Mouse (Mus musculus) gastrocnemius, adult 2 months (tissue): ENCODE measurements around the gene Kiss1. TPM values are rescaled to one million over a fixed set of nuclear protein-coding genes. Genes with fewer than 3 reads are reported as not detected.

Experiments
- DNase-seq: peaks from one replicate; pipeline ENCODE4 v3.0.0; 2022
- H3K27ac ChIP-seq: fragments of 200-600 bp; 2 replicates; pipeline ENCODE4 v1.8.1; 2022; ENCODE audit warnings: mild to moderate bottlenecking
- H3K4me3 ChIP-seq: fragments of 200-600 bp; 2 replicates; pipeline ENCODE4 v1.8.1; 2022; ENCODE audit warnings: mild to moderate bottlenecking, moderate library complexity
- CTCF ChIP-seq: fragments of 200-600 bp; IDR thresholded peaks from 2 replicates; pipeline ENCODE4 v1.8.1; 2022; ENCODE audit warnings: antibody characterized with exemption, mild to moderate bottlenecking, moderate library complexity
- intact Hi-C: fragments of 180-260 bp; cut with DNase I; formaldehyde crosslinking; loops from one replicate; pipeline ENCODE4 v1.15.1; 2025
- total RNA-seq, 2 experiments: library from RNA; stranded (reverse); gene quantifications; 2 replicates each; pipeline ENCODE4 v1.2.3; 2021

The Kiss1 gene
- total RNA-seq, 2 experiments from 2014 or later, result not detected

DNA sequence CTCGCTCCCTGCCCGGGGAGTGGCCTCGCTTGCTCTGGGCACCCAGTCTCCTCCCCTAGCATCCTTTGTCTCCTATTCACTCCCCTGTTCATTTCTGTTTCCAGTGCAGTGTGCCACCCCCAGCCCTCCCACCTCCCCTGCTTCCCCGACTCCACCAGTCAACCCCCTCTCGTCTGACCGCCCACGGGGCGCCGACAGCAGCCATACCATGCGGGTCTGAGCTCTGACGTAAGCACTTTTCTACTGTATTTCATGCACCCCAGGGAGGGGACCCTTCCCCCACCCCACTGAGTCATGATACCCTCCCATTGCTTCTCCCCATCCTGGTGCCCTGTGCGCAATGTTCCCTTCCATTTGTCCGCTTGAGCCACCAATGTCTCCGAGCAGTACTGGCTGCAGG lies 22.9 kb upstream of the Kiss1 start:
- no peak for DNase-seq
- intact Hi-C loops, result no loop called here
- TF ChIP-seq CTCF, result no peak
- no peak overlapping the region for H3K4me3 ChIP-seq
- no peak overlapping the region for H3K27ac ChIP-seq

DNA sequence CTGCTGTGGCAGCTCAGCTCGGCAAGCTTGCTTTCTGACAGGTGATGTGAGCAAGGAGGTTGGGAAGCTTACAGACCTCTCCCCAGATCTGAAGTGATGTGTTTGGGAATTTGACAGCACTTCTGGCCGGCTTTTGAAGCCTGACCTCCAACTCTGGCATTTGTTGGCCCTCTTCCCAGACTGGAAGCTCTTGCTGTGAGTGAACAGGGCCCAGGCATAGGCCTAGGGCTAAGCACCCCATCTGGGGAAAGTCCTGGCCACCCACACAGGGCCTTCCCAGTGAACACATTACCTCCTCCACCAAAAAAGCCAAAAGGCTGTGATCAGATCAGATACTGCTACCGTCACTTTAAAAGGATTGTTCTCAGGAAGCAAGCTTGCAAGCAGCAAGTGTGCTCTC lies 19.1 kb upstream of the Kiss1 start:
- Histone ChIP-seq H3K27ac (peak overlapping the region; percentile 6; the same call in 1 of the 2 replicates), H3K4me3 (no peak overlapping the region)
- intact Hi-C loops, result no loop called here
- peak; percentile 70 for DNase-seq
- no peak for TF ChIP-seq CTCF

DNA sequence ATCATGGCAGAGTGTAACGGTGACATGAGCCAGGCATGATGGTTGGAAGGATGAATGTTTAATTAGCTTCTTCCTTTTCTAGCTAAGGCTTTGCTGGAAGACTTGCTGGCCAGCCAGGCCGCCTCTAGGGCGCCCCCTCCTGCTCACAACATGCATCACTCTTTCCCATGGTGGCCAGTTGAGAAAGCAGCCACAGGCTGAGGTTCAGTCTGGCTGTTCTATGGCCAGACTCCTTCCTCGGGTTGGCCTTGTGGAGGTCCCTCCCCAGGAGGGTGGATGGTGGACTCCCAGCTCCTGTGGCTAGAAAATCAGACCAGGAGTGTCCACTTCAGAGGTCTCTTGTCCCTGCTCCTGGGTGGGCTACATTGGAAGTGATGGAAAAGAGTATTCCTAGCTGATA lies 14.8 kb upstream of the Kiss1 start:
- peak; percentile 88 for DNase-seq
- H3K4me3 ChIP-seq, result peak overlapping the region; percentile 19
- intact Hi-C loops, result loop anchor here (1.0 to 5.0 kb wide), 3 partner anchors 80 to 130 kb away; no protein-coding TSS in a partner anchor
- TF ChIP-seq CTCF, result peak; percentile 94
- peak overlapping the region; percentile 81 for H3K27ac ChIP-seq

DNA sequence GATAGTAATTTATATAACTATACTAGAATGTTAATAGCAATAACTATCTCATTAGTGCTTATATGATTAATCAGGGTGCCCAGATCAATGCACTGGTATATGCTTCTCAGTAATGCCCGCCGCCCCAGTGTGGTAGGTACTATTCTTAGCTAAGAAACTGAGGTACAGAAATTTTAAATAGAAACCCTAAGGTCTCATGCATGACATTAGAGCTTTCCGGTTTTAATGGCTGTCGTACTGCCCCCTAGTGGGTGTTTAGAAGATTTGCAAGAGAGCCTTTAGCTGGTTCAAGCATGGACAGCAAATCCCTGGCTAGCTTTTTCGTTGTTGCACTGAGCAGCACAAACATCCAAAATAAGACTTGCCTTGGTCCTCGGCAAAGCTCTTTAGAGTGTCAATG lies 14.4 kb upstream of the Kiss1 start:
- H3K4me3 ChIP-seq, result peak overlapping the region; percentile 19
- intact Hi-C loops, result loop anchor here (1.0 to 5.0 kb wide), 3 partner anchors 80 to 130 kb away; no protein-coding TSS in a partner anchor
- TF ChIP-seq CTCF, result peak; percentile 84
- peak overlapping the region; percentile 81 for H3K27ac ChIP-seq
- DNase-seq, result peak; percentile 45

DNA sequence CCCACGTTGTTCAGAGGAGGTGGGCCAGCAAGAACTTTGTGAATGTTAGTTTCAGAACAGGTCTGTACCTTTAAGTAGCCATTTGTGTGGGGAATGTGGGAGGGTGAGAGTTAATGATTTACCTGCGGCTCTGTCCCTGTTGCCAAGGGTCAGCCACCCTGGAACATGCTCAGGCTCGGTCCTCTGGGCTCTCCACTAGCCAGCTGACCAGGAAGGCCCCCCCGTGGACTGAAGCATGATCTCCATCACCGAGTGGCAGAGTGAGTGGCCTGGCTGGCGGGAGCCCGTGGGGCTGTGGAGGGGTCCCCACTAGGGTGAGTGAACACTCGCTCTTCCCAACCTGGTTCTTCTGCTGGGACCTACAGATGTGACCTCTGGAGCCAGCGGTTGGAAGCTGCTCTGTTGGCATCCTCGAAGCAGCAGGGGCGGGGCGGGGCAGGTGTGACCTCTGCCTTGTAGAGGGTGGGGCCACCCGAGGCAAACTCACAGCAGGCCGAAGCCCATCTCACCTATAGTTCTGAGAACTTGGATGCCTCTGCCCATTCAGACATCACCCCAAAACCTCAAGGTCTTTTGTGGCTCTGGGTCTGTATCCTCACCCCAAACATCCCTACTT lies 11.9 kb upstream of the Kiss1 start, which contains the start of gene Golt1a:
TSS of gene Golt1a (plus strand) at position 149 of the 616 bp plus-strand sequence.
- TF ChIP-seq CTCF, result no peak
- intact Hi-C loops, result loop anchor here (5.0 to 10.0 kb wide), 2 partner anchors 82 to 265 kb away; partner anchors contain the start of gene Pik3c2b
- no peak for DNase-seq
- Histone ChIP-seq H3K27ac (no peak within 1 kb of the TSS), H3K4me3 (no peak within 1 kb of the TSS)

DNA sequence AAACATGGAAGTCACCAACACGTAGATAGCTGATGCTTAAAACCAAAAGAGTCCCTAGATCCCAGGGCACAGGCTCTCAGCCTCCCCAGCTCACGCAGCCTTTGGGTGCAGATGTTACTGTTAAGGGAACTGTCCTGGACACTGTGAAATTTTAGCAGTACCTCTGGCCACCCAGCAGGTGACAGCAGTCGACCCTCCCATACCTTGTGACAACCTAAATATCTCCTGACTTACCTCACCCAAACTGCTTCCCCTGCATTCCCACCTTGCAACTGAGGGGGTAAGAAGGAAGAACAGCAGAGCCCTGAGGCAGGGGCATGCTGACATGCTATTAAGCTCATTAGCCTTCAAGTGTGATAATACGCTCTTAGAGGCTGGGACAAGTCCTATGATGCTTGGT lies 10.4 kb upstream of the Kiss1 start:
- intact Hi-C loops, result loop anchor here (10.0 kb wide), 1 partner anchor 266 kb away; the partner anchor contains the start of gene Pik3c2b
- Histone ChIP-seq H3K4me3 (no peak overlapping the region), H3K27ac (no peak overlapping the region)
- DNase-seq, result no peak
- TF ChIP-seq CTCF, result peak; percentile 10; the same call in 1 of the 2 replicates

DNA sequence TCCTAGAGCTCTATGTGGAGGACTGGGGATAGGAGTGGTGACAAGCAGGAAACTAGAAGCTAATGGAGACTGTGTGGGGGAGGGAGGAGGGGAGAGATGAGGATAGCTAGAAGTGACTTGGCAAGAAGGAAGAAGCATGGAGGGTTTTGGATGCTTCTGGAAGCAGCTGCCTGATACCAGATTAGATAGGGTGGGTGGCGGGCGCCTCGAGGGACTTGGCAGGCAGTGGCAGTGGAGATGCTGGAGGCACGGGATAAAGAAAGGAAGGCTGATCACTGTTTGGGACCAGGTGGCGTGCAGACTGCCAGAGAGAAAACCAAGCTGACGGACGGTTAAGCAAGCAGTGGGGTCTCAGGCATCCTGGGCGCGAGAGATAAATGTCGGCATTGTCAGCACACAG lies 9.7 kb upstream of the Kiss1 start:
- no peak overlapping the region for H3K4me3 ChIP-seq
- TF ChIP-seq CTCF, result no peak
- DNase-seq, result peak; percentile 14
- intact Hi-C loops, result loop anchor here (10.0 kb wide), 1 partner anchor 267 kb away; the partner anchor contains the start of gene Pik3c2b
- H3K27ac ChIP-seq, result no peak overlapping the region

DNA sequence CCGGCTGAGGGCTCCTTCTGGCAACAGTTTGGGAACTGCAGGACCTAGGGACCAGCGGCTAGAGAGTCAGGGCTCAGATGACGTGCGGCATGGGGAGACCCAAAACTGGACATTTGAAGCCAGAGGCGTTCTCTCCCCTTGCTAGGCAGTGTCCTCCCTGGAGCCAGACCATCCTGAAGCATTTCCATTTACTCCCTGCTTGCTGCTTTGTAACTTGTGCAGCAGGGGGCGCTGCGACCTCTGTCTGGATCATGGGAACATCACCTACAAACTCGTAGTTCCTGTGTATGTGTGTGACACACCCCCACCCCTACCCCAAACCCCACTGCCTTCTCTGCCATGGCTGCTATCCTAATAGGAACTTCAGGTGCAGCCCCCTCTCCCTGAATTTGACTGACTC lies 7.3 kb upstream of the Kiss1 start:
- peak; percentile 77 for TF ChIP-seq CTCF
- intact Hi-C loops, result loop anchor here (2.0 to 10.0 kb wide), 3 partner anchors 38 to 296 kb away; partner anchors contain the start of genes Pik3c2b and Snrpe
- H3K4me3 ChIP-seq, result no peak overlapping the region
- no peak overlapping the region for H3K27ac ChIP-seq
- peak; percentile 67 for DNase-seq

DNA sequence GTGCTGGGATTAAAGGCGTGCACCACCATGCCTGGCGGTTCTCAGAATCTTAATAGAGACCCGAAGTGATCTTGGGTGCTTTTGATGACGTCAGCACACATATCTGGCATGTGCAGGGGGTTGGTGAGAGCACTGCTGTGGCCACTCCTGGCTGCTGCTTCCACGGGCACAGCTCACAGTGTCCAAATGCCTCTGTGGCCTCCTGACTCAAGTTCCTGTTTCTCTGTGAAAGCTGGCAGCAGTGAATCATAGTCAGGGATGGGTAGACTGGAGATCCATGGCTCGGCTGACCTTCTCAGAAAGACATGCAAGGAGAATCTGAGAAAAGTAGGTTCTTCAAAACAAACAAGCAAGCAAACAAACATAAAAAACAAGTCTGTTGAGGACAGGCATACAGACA lies 5.9 kb upstream of the Kiss1 start:
- Histone ChIP-seq H3K27ac (no peak overlapping the region), H3K4me3 (no peak overlapping the region)
- intact Hi-C loops, result loop anchor here (2.0 to 10.0 kb wide), 3 partner anchors 37 to 295 kb away; partner anchors contain the start of genes Pik3c2b and Snrpe
- TF ChIP-seq CTCF, result no peak
- DNase-seq, result no peak

DNA sequence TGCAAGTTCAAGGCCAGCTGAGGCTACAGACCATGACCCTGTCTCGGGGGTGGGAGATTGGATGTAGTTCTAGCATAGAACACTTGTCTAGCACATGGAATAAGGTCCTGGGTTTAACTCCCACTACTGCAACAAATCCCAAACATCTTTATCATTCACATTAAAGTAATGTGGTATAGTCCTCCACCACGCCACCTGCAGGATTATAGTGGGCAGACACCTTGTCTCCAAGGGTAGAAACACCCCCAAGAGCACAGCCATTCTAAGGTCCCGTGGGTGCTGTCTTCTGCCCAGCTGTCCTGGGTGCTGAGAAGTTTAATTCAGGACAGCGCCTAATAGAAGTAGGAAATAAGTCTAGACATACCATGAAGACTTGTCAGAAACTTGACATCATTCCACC lies 5.1 kb upstream of the Kiss1 start:
- TF ChIP-seq CTCF, result peak; percentile 13; the same call in 1 of the 2 replicates
- peak; percentile 10 for DNase-seq
- no peak overlapping the region for H3K4me3 ChIP-seq
- intact Hi-C loops, result loop anchor here (10.0 kb wide), 1 partner anchor 272 kb away; the partner anchor contains the start of gene Pik3c2b
- H3K27ac ChIP-seq, result no peak overlapping the region

DNA sequence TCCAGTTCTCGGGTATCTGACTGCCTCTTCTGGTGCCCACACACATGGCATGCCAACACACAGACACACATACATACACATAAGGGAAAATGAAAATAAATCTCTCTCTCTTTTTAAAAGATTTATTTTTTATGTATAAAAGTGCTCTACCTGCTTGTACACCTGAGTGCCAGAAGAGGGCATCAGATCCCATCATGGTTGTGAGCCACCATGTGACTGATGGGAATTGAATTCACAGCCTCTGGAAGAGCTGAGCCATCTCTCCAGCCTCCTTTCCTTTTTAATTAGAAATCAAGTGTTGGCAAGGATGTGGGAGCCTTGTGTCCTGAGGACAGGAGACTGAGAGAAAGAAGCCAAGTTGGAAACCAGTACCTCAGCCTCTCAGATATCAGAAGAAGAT lies 4.5 kb upstream of the Kiss1 start:
- intact Hi-C loops, result loop anchor here (10.0 kb wide), 1 partner anchor 272 kb away; the partner anchor contains the start of gene Pik3c2b
- peak; percentile 38; the same call in 1 of the 2 replicates for TF ChIP-seq CTCF
- peak; percentile 6 for DNase-seq
- Histone ChIP-seq H3K27ac (no peak overlapping the region), H3K4me3 (no peak overlapping the region)

DNA sequence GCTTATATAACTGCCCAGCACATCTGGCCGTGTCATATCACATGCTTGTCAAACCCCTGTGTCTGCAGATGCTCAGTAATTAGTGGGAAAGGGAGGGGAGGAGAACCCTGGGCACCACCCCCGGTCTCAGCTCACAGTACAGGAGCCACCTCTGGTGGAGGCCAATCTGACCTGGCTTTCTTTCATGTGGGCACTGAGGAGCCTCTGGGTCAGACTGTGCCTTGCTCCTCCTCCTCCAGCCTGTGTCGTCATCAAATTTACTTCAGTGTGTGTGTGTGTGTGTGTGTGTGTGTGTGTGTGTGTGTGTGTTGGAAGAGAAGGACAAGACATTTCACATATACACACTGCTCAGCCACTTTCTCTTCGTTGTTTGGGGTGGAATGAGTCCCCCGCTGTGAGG lies 1.7 kb downstream of the Kiss1 start:
- intact Hi-C loops, result no loop called here
- H3K4me3 ChIP-seq, result no peak overlapping the region
- H3K27ac ChIP-seq, result no peak overlapping the region
- TF ChIP-seq CTCF, result no peak
- peak; percentile 12 for DNase-seq

DNA sequence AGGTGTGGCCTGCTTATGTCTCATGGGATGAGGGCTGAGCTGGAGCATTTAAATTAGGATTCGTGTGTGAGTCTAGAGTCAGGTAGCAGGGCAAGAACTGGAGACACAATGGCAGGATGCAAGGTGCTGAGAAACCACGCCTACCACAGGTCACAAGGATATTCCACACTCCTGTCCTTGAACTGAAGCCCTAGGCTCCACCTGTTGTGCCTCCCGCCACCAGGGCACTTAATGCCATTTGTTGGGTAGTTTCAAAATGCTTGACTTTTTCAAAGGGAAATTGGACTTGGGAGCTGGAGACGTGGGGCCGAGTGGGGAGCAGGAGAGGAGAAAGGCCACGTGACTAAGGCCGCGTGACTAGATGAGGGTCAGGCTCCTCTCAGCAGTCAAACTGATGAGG lies 4.3 kb downstream of the Kiss1 start:
- no peak overlapping the region for H3K4me3 ChIP-seq
- intact Hi-C loops, result no loop called here
- no peak for TF ChIP-seq CTCF
- no peak overlapping the region for H3K27ac ChIP-seq
- DNase-seq, result peak; percentile 2

DNA sequence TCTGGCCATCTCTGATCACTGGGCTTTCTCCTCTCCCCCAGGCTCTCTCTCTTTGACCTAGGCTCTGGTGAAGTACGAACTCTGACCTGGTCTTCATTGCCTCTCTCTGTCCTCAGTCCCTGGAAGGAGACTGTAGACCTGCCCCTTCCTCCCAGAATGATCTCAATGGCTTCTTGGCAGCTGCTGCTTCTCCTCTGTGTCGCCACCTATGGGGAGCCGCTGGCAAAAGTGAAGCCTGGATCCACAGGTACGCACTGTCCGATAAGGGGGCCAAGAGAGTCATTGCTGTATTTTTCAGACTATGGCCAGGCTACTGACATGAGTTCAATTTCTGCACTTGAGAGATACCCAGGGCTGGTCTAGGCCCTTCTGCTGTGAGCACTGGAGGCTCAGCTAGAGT lies 5.4 kb downstream of the Kiss1 start:
- no peak for TF ChIP-seq CTCF
- no peak overlapping the region for H3K4me3 ChIP-seq
- intact Hi-C loops, result no loop called here
- H3K27ac ChIP-seq, result no peak overlapping the region
- peak; percentile 8 for DNase-seq
